Mouse (Mus musculus) frontal cortex, postnatal 10 days (tissue): ENCODE measurements around the gene Scgb1b10.
"Not testable (repeated sequence)": the region's sequence is repeated elsewhere in the genome, so short reads cannot be mapped to it uniquely, and the experiment has no call there.

ENCODE experiments used
- DNase-seq, 2 experiments: peaks; one replicate each; pipeline ENCODE4 v3.0.0; 2022; ENCODE audit warnings: low spot score in 2 of 2, mixed read lengths in 1 of 2

Scgb1b10 gene

DNA sequence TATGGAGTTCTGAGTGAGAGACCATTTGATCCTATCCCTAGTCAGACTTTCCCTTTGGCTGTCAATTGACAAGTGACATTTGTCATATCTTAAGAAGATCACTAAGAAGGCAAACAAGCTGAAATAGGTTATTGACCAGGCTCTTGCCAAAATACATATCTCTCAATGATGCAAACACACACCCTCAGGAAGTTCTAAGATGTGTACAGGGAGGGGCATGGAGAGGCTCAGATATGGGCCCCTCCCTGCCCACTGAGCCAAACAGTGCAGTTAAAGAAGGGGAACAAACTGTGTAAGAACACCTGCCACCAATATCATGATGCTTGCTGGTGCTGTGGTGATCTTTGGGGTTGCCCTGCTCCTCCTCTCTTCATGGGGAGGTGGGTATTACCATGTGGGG is at the start of gene Scgb1b10:
Scgb1b10 (plus strand) TSS at position 301 of the 400 bp plus-strand sequence.
- not testable (repeated sequence) for DNase-seq
